Comparison of ENCODE assay signal across 8 mouse cellular contexts in the genomic region with DNA sequence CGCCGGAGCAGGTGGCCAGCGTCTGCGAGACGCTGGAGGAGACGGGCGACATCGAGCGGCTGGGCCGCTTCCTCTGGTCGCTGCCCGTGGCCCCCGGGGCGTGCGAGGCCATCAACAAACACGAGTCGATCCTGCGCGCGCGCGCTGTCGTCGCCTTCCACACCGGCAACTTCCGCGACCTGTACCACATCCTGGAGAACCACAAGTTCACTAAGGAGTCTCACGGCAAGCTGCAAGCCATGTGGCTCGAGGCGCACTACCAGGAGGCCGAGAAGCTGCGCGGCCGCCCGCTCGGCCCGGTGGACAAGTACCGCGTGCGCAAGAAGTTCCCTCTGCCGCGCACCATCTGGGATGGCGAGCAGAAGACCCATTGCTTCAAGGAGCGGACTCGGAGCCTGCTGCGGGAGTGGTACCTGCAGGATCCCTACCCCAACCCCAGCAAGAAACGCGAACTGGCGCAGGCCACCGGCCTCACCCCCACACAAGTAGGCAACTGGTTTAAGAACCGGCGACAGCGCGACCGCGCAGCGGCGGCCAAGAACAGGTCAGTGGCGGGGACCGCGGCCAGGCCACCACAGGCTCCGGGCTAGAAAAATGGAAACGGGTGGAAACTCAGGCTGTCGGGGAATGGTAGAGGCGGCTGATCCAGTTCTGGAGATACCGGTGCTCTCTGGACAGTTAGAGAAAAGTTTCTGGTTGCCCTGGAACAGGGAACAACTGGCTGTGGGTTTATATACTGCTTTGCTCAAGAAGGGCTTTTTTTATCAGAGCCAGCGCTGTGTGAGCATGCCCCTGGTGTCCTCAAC. TPM values are rescaled to one million over a fixed set of nuclear protein-coding genes. Genes with fewer than 3 reads are reported as not detected.
DNase-seq lines count a peak whose midpoint lies in the region; ATAC-seq lines count a peak whose summit lies in the region.

No protein-coding gene starts in this region.

- no peaks in the 10 kb centered on the region for H3K36me3 ChIP-seq in kidney, embryonic 15.5 days
- H3K36me3 ChIP-seq in embryonic facial prominence, embryonic 11.5 days (replicated peaks; ENCODE audit: control insufficient read depth, insufficient read depth, low read depth, low read length): no peaks in the 10 kb centered on the region
- H3K36me3 ChIP-seq in intestine, embryonic 16.5 days (ENCODE audit: control insufficient read depth, insufficient read depth, low read length): no peaks in the 10 kb centered on the region
- no peaks in the 10 kb centered on the region for H3K36me3 ChIP-seq in neural tube, embryonic 13.5 days

- H3K27me3 ChIP-seq in kidney, embryonic 15.5 days: peaks cover 99% of the 10 kb centered on the region
- H3K27me3 ChIP-seq in embryonic facial prominence, embryonic 11.5 days (ENCODE audit: control insufficient read depth, insufficient read depth, low read length): peaks cover 72% of the 10 kb centered on the region
- peaks cover 84% of the 10 kb centered on the region for H3K27me3 ChIP-seq in intestine, embryonic 16.5 days (replicated peaks; ENCODE audit: control insufficient read depth, insufficient read depth, low read length)
- peaks cover 95% of the 10 kb centered on the region for H3K27me3 ChIP-seq in neural tube, embryonic 13.5 days

- no peak for ATAC-seq in kidney, embryonic 15.5 days (replicated peaks; ENCODE audit: low FRiP score)
- ATAC-seq in embryonic facial prominence, embryonic 11.5 days (replicated peaks; ENCODE audit: insufficient number of reproducible peaks, low FRiP score, low TSS enrichment, low read depth): no peak
- ATAC-seq in intestine, embryonic 16.5 days: no peak
- ATAC-seq in neural tube, embryonic 13.5 days (ENCODE audit: low read depth): no peak

- peaks cover 39% of the 10 kb centered on the region for H3K4me1 ChIP-seq in kidney, embryonic 15.5 days
- H3K4me1 ChIP-seq in embryonic facial prominence, embryonic 11.5 days (ENCODE audit: control insufficient read depth, insufficient read depth, low read length): 0 out of 2 replicates have a peak, but pooled peaks cover 4% of the 10 kb centered on the region
- H3K4me1 ChIP-seq in intestine, embryonic 16.5 days (ENCODE audit: control insufficient read depth, insufficient read depth, low read length): peaks cover 10% of the 10 kb centered on the region
- H3K4me1 ChIP-seq in neural tube, embryonic 13.5 days (replicated peaks): peaks cover 20% of the 10 kb centered on the region

- no peak overlapping the region for H3K27ac ChIP-seq in kidney, embryonic 15.5 days
- H3K27ac ChIP-seq in embryonic facial prominence, embryonic 11.5 days (replicated peaks; ENCODE audit: low read depth, low read length): peak overlapping the region; percentile 82
- H3K27ac ChIP-seq in intestine, embryonic 16.5 days (ENCODE audit: low read length): no peak overlapping the region
- H3K27ac ChIP-seq in neural tube, embryonic 13.5 days (replicated peaks): no peak overlapping the region

- peak overlapping the region; percentile 32 for H3K4me3 ChIP-seq in kidney, embryonic 15.5 days (replicated peaks)
- H3K4me3 ChIP-seq in embryonic facial prominence, embryonic 11.5 days (ENCODE audit: low read depth, low read length): peak overlapping the region; percentile 41
- H3K4me3 ChIP-seq in intestine, embryonic 16.5 days (ENCODE audit: low read length): peak overlapping the region; percentile 27
- peak overlapping the region; percentile 14; the same call in 1 of the 2 replicates for H3K4me3 ChIP-seq in neural tube, embryonic 13.5 days

- no peaks in the 10 kb centered on the region for H3K9me3 ChIP-seq in kidney, embryonic 15.5 days (replicated peaks)
- no peaks in the 10 kb centered on the region for H3K9me3 ChIP-seq in embryonic facial prominence, embryonic 11.5 days (replicated peaks; ENCODE audit: control insufficient read depth, low read length)
- H3K9me3 ChIP-seq in intestine, embryonic 16.5 days (ENCODE audit: control insufficient read depth, low read length): no peaks in the 10 kb centered on the region
- H3K9me3 ChIP-seq in neural tube, embryonic 13.5 days: no peaks in the 10 kb centered on the region

- no peak overlapping the region for H3K9ac ChIP-seq in kidney, embryonic 15.5 days
- H3K9ac ChIP-seq in embryonic facial prominence, embryonic 11.5 days (replicated peaks; ENCODE audit: low read length): peak overlapping the region; percentile 69
- H3K9ac ChIP-seq in intestine, embryonic 16.5 days (ENCODE audit: low read depth, low read length): no peak overlapping the region
- no peak overlapping the region for H3K9ac ChIP-seq in neural tube, embryonic 13.5 days

- under 1% methylated on average over 67 of the region's 67 CpGs for WGBS in kidney, embryonic 15.5 days
- WGBS in embryonic facial prominence, embryonic 11.5 days: under 1% methylated on average over 63 of the region's 67 CpGs
- 1% methylated on average over 67 of the region's 67 CpGs for WGBS in intestine, embryonic 16.5 days
- under 1% methylated on average over 67 of the region's 67 CpGs for WGBS in neural tube, embryonic 13.5 days

- intact Hi-C loops in left cerebral cortex, postnatal 25 days (cut with DNase I): loop anchor here (5.0 kb wide), 4 partner anchors 61 to 176 kb away; no protein-coding TSS in a partner anchor

- peak overlapping the region; percentile 56 for H3K4me2 ChIP-seq in kidney, embryonic 15.5 days
- peak overlapping the region; percentile 48 for H3K4me2 ChIP-seq in embryonic facial prominence, embryonic 11.5 days (ENCODE audit: low read depth, low read length)
- H3K4me2 ChIP-seq in intestine, embryonic 16.5 days (ENCODE audit: low read depth, low read length): peak overlapping the region; percentile 40
- peak overlapping the region; percentile 36 for H3K4me2 ChIP-seq in neural tube, embryonic 13.5 days

- DNase-seq in kidney, adult 11 months: no peak
- peak; percentile 35 for DNase-seq in embryonic facial prominence, embryonic 11.5 days (ENCODE audit: low spot score)
- no peak for DNase-seq in spleen, postnatal 10 days (ENCODE audit: low spot score in 2 of 2)
- DNase-seq in right cerebral cortex, adult 18-20 months: no peak
- no peak for DNase-seq in left cerebral cortex, postnatal 25 days (ENCODE audit: low spot score in 2 of 2)

RNA-seq across cellular contexts. Expression of a gene that starts 8.3 kb away (rescaled TPM):
- polyA plus RNA-seq in kidney, embryonic 15.5 days (2015; fragmentation: Nextera tagmentation; extraction: Ambion mirVana): not detected in 2 replicates
- 9.5 and 10.5 TPM in 2 replicates for polyA plus RNA-seq in embryonic facial prominence, embryonic 11.5 days (2014; fragmentation: Nextera tagmentation; extraction: Ambion mirVana)
- polyA plus RNA-seq in intestine, embryonic 16.5 days (2015; fragmentation: Nextera tagmentation; extraction: Ambion mirVana): not detected in 2 replicates
- 0.28 TPM in 1 of 2 replicates, not detected in the other for polyA plus RNA-seq in neural tube, embryonic 13.5 days (2015; fragmentation: Nextera tagmentation; extraction: Ambion mirVana)
- 1 to 10 TPM in 1 of 2 experiments, under 1 TPM in 1; 0.89 to 8.4 TPM for total RNA-seq in left cerebral cortex, postnatal 25 days (2021)
